Mouse (Mus musculus): ENCODE data around the gene Arvcf. TPM values are rescaled to one million over a fixed set of nuclear protein-coding genes. Genes with fewer than 3 reads are reported as not detected.

The Arvcf gene
- total and polyA plus RNA-seq, 3 experiments, result 9.1 to 14.5 TPM; not detected in 1

GRCm38 (mm10) chr16:18436128-18436527 is 88.1 kb downstream of the Arvcf start:
- no peaks in the 10 kb centered on the region for H3K79me2 ChIP-seq (ENCODE audit: control insufficient read depth, insufficient read depth, low read length, poor library complexity)
- no peak overlapping the region for H3K27ac ChIP-seq (ENCODE audit: control insufficient read depth, low read depth, low read length)
- H3K9ac ChIP-seq (ENCODE audit: control insufficient read depth, low read depth, low read length, poor library complexity, severe bottlenecking), result no peak overlapping the region
- H3K36me3 ChIP-seq (ENCODE audit: control insufficient read depth in 1 of 2, insufficient read depth in 2 of 2, low read length in 2 of 2), result peaks cover 2 to 3% of the 10 kb centered on the region in 2 experiments
- no peaks in the 10 kb centered on the region for H3K27me3 ChIP-seq (ENCODE audit: control insufficient read depth in 1 of 2, insufficient read depth in 2 of 2, low read length in 2 of 2)
- no peak for TF ChIP-seq MYC (IDR thresholded peaks at IDR 0.05; ENCODE audit: low read depth, low read length)
- no peak for TF ChIP-seq SMC3 (IDR thresholded peaks at IDR 0.05; ENCODE audit: low read depth, low read length)
- TF ChIP-seq POLR2AphosphoS2 (IDR thresholded peaks at IDR 0.05; ENCODE audit: low read length), result no peak
- no peak for TF ChIP-seq USF1 (IDR thresholded peaks at IDR 0.05; ENCODE audit: low read depth, low read length)
- TF ChIP-seq UBTF (IDR thresholded peaks at IDR 0.05; ENCODE audit: borderline replicate concordance, insufficient read depth, low read depth, low read length), result no peak
- TF ChIP-seq ETS1 (IDR thresholded peaks at IDR 0.05; ENCODE audit: low read depth, low read length), result no peak
- no peak for TF ChIP-seq CTCF (IDR thresholded peaks at IDR 0.05 in 2 of 3, conservative IDR thresholded peaks at IDR 0.05 in 1 of 3; ENCODE audit: control insufficient read depth in 1 of 3, insufficient read depth in 1 of 3, low read depth in 2 of 3, low read length in 3 of 3, poor library complexity in 1 of 3, severe bottlenecking in 1 of 3)
- TF ChIP-seq EP300 (IDR thresholded peaks at IDR 0.05; ENCODE audit: low read depth in 1 of 2, low read length in 2 of 2), result no peak
- no peak for TF ChIP-seq SIN3A (IDR thresholded peaks at IDR 0.05; ENCODE audit: low read length)
- TF ChIP-seq MYB (IDR thresholded peaks at IDR 0.05; ENCODE audit: low read depth, low read length), result no peak
- TF ChIP-seq HCFC1 (IDR thresholded peaks at IDR 0.05; ENCODE audit: low read depth, low read length), result no peak
- no peak for TF ChIP-seq JUND (IDR thresholded peaks at IDR 0.05; ENCODE audit: low read depth, low read length)
- no peak for TF ChIP-seq ZKSCAN1 (IDR thresholded peaks at IDR 0.05; ENCODE audit: low read depth, low read length)
- no peak for TF ChIP-seq ELF1 (IDR thresholded peaks at IDR 0.05; ENCODE audit: low read depth, low read length)
- no peak for TF ChIP-seq KAT2A (conservative IDR thresholded peaks at IDR 0.05; ENCODE audit: low read depth, low read length)
- DNase-seq (ENCODE audit: low read depth, low spot score), result no peak
- no peak overlapping the region for H3K4me3 ChIP-seq (ENCODE audit: control insufficient read depth in 1 of 2, insufficient read depth in 1 of 2, low read depth in 2 of 2, low read length in 2 of 2)
- peaks cover under 1 to 1% of the 10 kb centered on the region in 2 experiments; a peak in 3 of 4 replicates for H3K4me1 ChIP-seq (ENCODE audit: control insufficient read depth in 1 of 2, insufficient read depth in 2 of 2, low read length in 2 of 2)
- no peaks in the 10 kb centered on the region for H3K9me3 ChIP-seq (replicated peaks; ENCODE audit: insufficient read depth, low read length)

GRCm38 (mm10) chr16:18443385-18443841 is 95.4 kb downstream of the Arvcf start:
- Histone ChIP-seq H3K36me3 (ENCODE audit: control insufficient read depth in 1 of 2, insufficient read depth in 2 of 2, low read length in 2 of 2) (peaks cover 0 to 4% of the 10 kb centered on the region in 2 experiments; a peak in 1 of 4 replicates), H3K4me3 (ENCODE audit: control insufficient read depth in 1 of 2, insufficient read depth in 1 of 2, low read depth in 2 of 2, low read length in 2 of 2) (no peak overlapping the region), H3K4me1 (ENCODE audit: control insufficient read depth in 1 of 2, insufficient read depth in 2 of 2, low read length in 2 of 2) (no peaks in the 10 kb centered on the region), H3K9ac (ENCODE audit: control insufficient read depth, low read depth, low read length, poor library complexity, severe bottlenecking) (no peak overlapping the region), H3K9me3 (replicated peaks; ENCODE audit: insufficient read depth, low read length) (no peaks in the 10 kb centered on the region), H3K27me3 (ENCODE audit: control insufficient read depth in 1 of 2, insufficient read depth in 2 of 2, low read length in 2 of 2) (no peaks in the 10 kb centered on the region), H3K79me2 (ENCODE audit: control insufficient read depth, insufficient read depth, low read length, poor library complexity) (no peaks in the 10 kb centered on the region), H3K27ac (ENCODE audit: control insufficient read depth, low read depth, low read length) (no peak overlapping the region)
- peak; percentile 86 for DNase-seq (ENCODE audit: low read depth, low spot score)
- TF ChIP-seq JUND (IDR thresholded peaks at IDR 0.05; ENCODE audit: low read depth, low read length) (no peak), MAZ (IDR thresholded peaks at IDR 0.05; ENCODE audit: low read depth, low read length) (no peak), KAT2A (conservative IDR thresholded peaks at IDR 0.05; ENCODE audit: low read depth, low read length) (no peak), MEF2A (IDR thresholded peaks at IDR 0.05; ENCODE audit: extremely low read depth, insufficient replicate concordance, low read depth, low read length, poor library complexity, severe bottlenecking) (no peak), E2F4 (IDR thresholded peaks at IDR 0.05; ENCODE audit: borderline replicate concordance, low read depth, low read length) (no peak), SMC3 (IDR thresholded peaks at IDR 0.05; ENCODE audit: low read depth, low read length) (peak; percentile 97), SIN3A (IDR thresholded peaks at IDR 0.05; ENCODE audit: low read length) (peak; percentile 24; the same call in 1 of the 2 replicates), ZNF384 (IDR thresholded peaks at IDR 0.05; ENCODE audit: low read depth, low read length) (0 out of 2 replicates have a peak, but pooled peaks have one; percentile 9), ELF1 (IDR thresholded peaks at IDR 0.05; ENCODE audit: low read depth, low read length) (no peak), TAL1 (IDR thresholded peaks at IDR 0.05; ENCODE audit: low read length) (no peak), ZC3H11A (IDR thresholded peaks at IDR 0.05; ENCODE audit: low read depth, low read length) (peak; percentile 96), EP300 (IDR thresholded peaks at IDR 0.05; ENCODE audit: low read depth in 1 of 2, low read length in 2 of 2) (no peak), UBTF (IDR thresholded peaks at IDR 0.05; ENCODE audit: borderline replicate concordance, insufficient read depth, low read depth, low read length) (no peak), MAFK (IDR thresholded peaks at IDR 0.05; ENCODE audit: borderline replicate concordance, low read depth, low read length) (no peak), GABPA (IDR thresholded peaks at IDR 0.05; ENCODE audit: low read depth, low read length) (no peak), BHLHE40 (IDR thresholded peaks at IDR 0.05; ENCODE audit: borderline replicate concordance, low read depth, low read length) (no peak), HCFC1 (IDR thresholded peaks at IDR 0.05; ENCODE audit: low read depth, low read length) (no peak), POLR2AphosphoS5 (IDR thresholded peaks at IDR 0.05; ENCODE audit: borderline replicate concordance, low read depth, low read length) (no peak), USF1 (IDR thresholded peaks at IDR 0.05; ENCODE audit: low read depth, low read length) (no peak), USF2 (IDR thresholded peaks at IDR 0.05; ENCODE audit: borderline replicate concordance in 1 of 2, insufficient read depth in 1 of 2, low read depth in 1 of 2, low read length in 2 of 2) (no peak), TCF12 (IDR thresholded peaks at IDR 0.05; ENCODE audit: low read depth, low read length) (no peak), RCOR1 (IDR thresholded peaks at IDR 0.05; ENCODE audit: low read depth, low read length) (no peak), MYB (IDR thresholded peaks at IDR 0.05; ENCODE audit: low read depth, low read length) (no peak)

All from MEL (cell line).